In the genomic region with DNA sequence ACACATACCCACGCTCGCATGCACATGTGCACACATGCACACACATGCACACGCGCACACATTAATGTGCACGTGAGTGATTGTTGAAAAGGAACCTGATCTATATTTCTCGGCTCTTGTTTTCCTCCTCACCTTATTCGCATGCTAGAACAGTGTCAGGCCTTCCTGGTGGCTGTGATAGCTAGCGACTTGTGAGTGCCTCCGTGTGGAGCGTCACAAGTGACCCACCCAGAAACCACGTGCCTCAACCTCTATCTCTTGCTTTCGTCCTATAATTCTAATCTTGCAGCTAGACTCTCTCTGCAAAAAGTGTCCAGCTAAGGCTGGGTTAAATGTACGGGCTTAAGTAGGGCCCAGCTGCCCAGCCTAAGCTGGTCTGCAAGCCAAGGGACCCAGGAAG, we compare ENCODE assay signal across 16 mouse cellular contexts.
"Had no signal": no experiment of that assay in that cellular context is flagged by ENCODE, and none has a peak within 500 bp of the region (broad histone marks: within the 10 kb centered on the region; RNA-seq: fewer than 3 reads in every experiment).

No protein-coding gene starts in this region.

- DNase-seq: liver, embryonic 13.5 days; liver, postnatal 0 days; lung, adult 2 months; lung, postnatal 14 days; lung, postnatal 36 days; thymus, adult 2 months; thymus, postnatal 25 days had no signal

- H3K27ac ChIP-seq: liver, embryonic 13.5 days; liver, embryonic 15.5 days; lung, embryonic 15.5 days; macrophage; midbrain, embryonic 12.5 days; midbrain, embryonic 15.5 days; neural tube, embryonic 12.5 days; stomach, embryonic 15.5 days; stomach, postnatal 0 days had no signal

- H3K4me3 ChIP-seq: liver, embryonic 13.5 days; liver, embryonic 15.5 days; lung, embryonic 15.5 days; megakaryocyte, embryonic 14.5 days; midbrain, embryonic 12.5 days; midbrain, embryonic 15.5 days; neural tube, embryonic 12.5 days; stomach, embryonic 15.5 days had no signal
